Mouse (Mus musculus) heart, embryonic 11.5 days (tissue): Measurements from ENCODE around the gene Cdc37. TPM values are rescaled to one million over a fixed set of nuclear protein-coding genes. Genes with fewer than 3 reads are reported as not detected.
A peak's percentile ranks its signal among the peaks of the same experiment; 100 is the strongest.

Experiments
- ATAC-seq: fragments of 200-750 bp; cut with Nextera tagmentation; replicated peaks from 2 replicates; pipeline ENCODE4 v1.8.0; 2017; ENCODE audit warnings: moderate library complexity; ENCODE audit not compliant: insufficient number of reproducible peaks, low FRiP score, low TSS enrichment
- H3K27ac ChIP-seq: fragments of 300-500 bp; sonication (generic); 2 replicates; pipeline ENCODE4 v1.5.1; 2014; ENCODE audit warnings: mild to moderate bottlenecking, low read depth, low read length
- H3K27me3 ChIP-seq: fragments of 300-500 bp; sonication (generic); 2 replicates; pipeline ENCODE4 v1.6.1; 2014; ENCODE audit warnings: mild to moderate bottlenecking, low read length, mixed read lengths; ENCODE audit not compliant: control insufficient read depth, insufficient read depth
- H3K36me3 ChIP-seq: fragments of 300-500 bp; sonication (generic); 2 replicates; pipeline ENCODE4 v1.6.1; 2014; ENCODE audit warnings: mild to moderate bottlenecking, low read length, moderate library complexity, mixed read lengths; ENCODE audit not compliant: control insufficient read depth, insufficient read depth
- H3K4me1 ChIP-seq: fragments of 300-500 bp; sonication (generic); 2 replicates; pipeline ENCODE4 v1.6.1; 2014; ENCODE audit warnings: low read length; ENCODE audit not compliant: control insufficient read depth, insufficient read depth
- H3K4me2 ChIP-seq: fragments of 300-500 bp; sonication (generic); 2 replicates; pipeline ENCODE4 v1.6.1; 2014; ENCODE audit warnings: mild to moderate bottlenecking, moderate library complexity
- H3K4me3 ChIP-seq: fragments of 300-500 bp; sonication (generic); 2 replicates; pipeline ENCODE4 v1.5.1; 2014; ENCODE audit warnings: low read depth, low read length
- H3K9ac ChIP-seq: fragments of 300-500 bp; sonication (generic); 2 replicates; pipeline ENCODE4 v1.6.1; 2014; ENCODE audit warnings: mild to moderate bottlenecking, low read depth, low read length, moderate library complexity
- H3K9me3 ChIP-seq: fragments of 300-500 bp; sonication (generic); replicated peaks from 2 replicates; pipeline ENCODE4 v1.6.1; 2016; ENCODE audit warnings: low read length; ENCODE audit not compliant: control insufficient read depth
- WGBS: fragments of 180-500 bp; shearing (Covaris S2); extraction: QIAGEN DNeasy Blood & Tissue Kit; methylation state at CpG from one replicate; pipeline ENCODE4 v1.1.7; 2014; ENCODE audit not compliant: insufficient replicate concordance; 5-methylcytosine and 5-hydroxymethylcytosine counted together
- polyA plus RNA-seq: library from polyadenylated mRNA; unstranded; fragments of >200 nt; fragmentation: Nextera tagmentation; extraction: Ambion mirVana; gene quantifications from 2 replicates; pipeline ENCODE4 v1.2.1, GENCODE M21; 2014

Gene Cdc37
- polyA plus RNA-seq, 1 experiment from 2014 or later: 254 TPM

DNA sequence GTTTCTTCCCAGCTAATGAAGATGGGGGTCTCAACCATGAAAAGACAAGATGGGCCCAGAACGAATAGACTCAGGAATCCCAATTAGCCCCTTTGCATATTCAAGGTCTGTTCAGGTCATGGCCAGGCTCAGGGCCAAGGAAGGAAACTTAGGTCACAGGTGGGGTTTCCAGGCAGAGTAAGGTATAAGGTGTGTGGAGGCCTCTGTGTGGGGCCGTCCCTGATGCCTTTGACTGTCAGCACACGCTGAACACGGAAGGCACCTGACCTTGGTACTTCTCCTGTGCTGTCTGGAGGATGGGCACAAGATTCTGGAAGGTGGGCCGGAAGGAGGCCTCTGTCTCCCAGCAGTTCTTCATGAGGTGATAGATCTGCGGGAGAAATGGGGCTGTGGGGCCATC, 45.0 kb downstream of the Cdc37 start:
- Histone ChIP-seq H3K9ac (no peak overlapping the region), H3K27me3 (no peaks in the 10 kb centered on the region), H3K27ac (no peak overlapping the region), H3K36me3 (0 out of 2 replicates have a peak, but pooled peaks cover 2% of the 10 kb centered on the region), H3K4me2 (no peak overlapping the region), H3K4me3 (no peak overlapping the region), H3K4me1 (0 out of 2 replicates have a peak, but pooled peaks cover 3% of the 10 kb centered on the region), H3K9me3 (no peaks in the 10 kb centered on the region)
- WGBS: 82% methylated on average over 6 of the region's 6 CpGs
- no peak for ATAC-seq

DNA sequence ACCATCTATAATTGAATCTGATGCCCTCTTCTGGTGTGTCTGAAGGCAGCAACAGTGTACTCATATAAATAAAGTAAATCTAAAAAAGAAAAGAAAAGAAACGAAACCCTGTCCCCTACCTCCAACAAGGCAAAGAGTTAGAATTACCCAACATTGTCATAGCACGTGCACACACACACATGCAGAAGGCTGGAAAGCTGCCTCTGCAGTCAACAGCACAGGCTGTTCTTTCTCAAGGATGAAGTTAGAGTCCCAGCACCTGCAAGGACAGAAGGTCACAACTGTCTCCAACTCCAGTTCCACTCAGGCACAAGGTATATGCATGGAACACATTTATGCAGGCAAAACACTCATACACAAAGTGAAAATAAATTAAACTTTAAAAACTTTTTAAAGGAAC, 47.7 kb downstream of the Cdc37 start:
- no peak overlapping the region for H3K4me3 ChIP-seq
- no peaks in the 10 kb centered on the region for H3K36me3 ChIP-seq
- H3K4me1 ChIP-seq: 0 out of 2 replicates have a peak, but pooled peaks cover 3% of the 10 kb centered on the region
- ATAC-seq: no peak
- H3K9me3 ChIP-seq: no peaks in the 10 kb centered on the region
- 84% methylated on average over 2 of the region's 2 CpGs for WGBS
- no peak overlapping the region for H3K4me2 ChIP-seq
- H3K9ac ChIP-seq: no peak overlapping the region
- no peaks in the 10 kb centered on the region for H3K27me3 ChIP-seq
- no peak overlapping the region for H3K27ac ChIP-seq

DNA sequence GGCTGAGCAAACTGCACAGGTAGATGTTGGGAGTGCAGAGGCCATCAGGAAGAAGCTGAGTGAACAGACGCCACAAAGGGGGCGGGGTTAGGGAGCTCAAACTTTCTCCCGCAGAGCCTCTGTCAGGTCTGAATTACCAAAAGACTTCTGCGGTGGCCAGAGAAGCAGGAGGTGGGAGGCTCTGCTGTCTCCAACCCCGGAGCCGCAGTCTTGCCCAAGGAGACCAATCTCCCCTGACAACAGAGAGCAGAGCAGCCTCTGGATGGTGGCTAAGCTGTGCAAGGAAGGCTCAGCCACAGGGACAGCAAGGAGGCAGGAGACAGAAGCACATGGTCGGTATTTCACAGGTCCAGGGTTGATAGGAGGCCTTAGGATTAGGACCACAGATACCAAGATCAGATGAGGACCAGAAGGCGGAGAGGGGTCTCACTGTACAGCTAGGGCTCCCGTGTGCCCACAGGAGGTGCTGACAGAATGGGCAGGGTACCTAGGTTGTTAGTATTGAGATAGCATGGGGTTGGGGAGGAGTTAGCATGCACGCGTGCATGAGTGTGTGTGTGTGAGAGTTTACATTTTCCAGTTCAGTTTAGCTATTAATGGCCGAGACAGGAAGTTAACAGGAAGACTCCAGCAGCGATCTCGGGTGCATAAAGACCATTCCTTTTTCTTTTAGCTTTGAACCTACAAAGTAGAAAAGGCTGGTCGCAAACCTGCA, 49.2 kb downstream of the Cdc37 start:
- H3K4me2 ChIP-seq: no peak overlapping the region
- no peak for ATAC-seq
- H3K27ac ChIP-seq: no peak overlapping the region
- WGBS: 48% methylated on average over 15 of the region's 15 CpGs
- H3K9me3 ChIP-seq: no peaks in the 10 kb centered on the region
- no peak overlapping the region for H3K9ac ChIP-seq
- no peak overlapping the region for H3K4me3 ChIP-seq
- H3K4me1 ChIP-seq: 0 out of 2 replicates have a peak, but pooled peaks cover 3% of the 10 kb centered on the region
- no peaks in the 10 kb centered on the region for H3K27me3 ChIP-seq
- no peaks in the 10 kb centered on the region for H3K36me3 ChIP-seq

DNA sequence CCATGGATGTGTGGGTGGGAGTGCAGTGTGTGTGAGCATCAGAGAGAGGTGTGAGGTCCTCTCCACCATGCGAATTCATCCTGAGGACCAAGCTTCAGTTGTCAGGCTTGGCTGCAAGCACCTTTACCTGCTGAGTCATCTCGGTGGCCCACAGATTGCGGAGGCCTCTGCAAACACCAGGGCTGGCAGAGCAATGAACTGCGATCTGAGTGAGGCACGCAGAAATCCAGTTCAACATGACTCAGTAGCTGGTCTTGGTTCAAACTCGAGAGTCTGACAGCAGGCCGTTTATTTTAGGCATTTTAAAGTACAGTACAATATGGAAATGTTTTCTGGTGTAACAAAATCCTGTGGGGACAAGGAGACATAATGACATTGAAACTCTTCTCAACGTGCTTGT, 52.0 kb downstream of the Cdc37 start:
- WGBS: 58% methylated on average over 8 of the region's 8 CpGs
- Histone ChIP-seq H3K27ac (no peak overlapping the region), H3K4me3 (no peak overlapping the region), H3K36me3 (no peaks in the 10 kb centered on the region), H3K9me3 (no peaks in the 10 kb centered on the region), H3K9ac (no peak overlapping the region), H3K4me1 (0 out of 2 replicates have a peak, but pooled peaks cover 3% of the 10 kb centered on the region), H3K4me2 (no peak overlapping the region), H3K27me3 (no peaks in the 10 kb centered on the region)
- ATAC-seq: no peak

DNA sequence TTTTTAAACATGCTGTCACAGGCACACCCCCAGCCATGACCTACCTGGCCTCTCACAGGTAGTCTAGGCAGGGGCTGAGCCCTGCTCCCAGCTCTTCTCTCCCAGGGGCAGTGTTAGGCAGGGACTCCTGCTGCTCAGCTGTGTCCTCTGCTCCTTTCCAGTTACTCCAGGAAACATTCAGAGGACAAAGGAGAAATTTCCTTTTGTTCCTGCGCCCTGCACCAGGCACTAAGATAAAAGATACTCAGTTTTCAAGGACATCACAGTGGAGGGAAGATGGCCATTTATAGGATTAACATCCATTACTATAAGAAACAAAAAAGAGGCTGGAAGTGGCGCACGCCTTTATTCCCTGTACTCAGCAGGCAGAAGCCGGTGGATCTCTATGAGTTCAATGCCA, 53.8 kb downstream of the Cdc37 start:
- Histone ChIP-seq H3K9ac (no peak overlapping the region), H3K27ac (no peak overlapping the region), H3K4me1 (peaks cover 3% of the 10 kb centered on the region; the same call in 1 of the 2 replicates), H3K27me3 (no peaks in the 10 kb centered on the region), H3K36me3 (no peaks in the 10 kb centered on the region), H3K4me2 (no peak overlapping the region), H3K9me3 (no peaks in the 10 kb centered on the region), H3K4me3 (no peak overlapping the region)
- no peak for ATAC-seq
- WGBS: 97% methylated on average over 4 of the region's 4 CpGs

DNA sequence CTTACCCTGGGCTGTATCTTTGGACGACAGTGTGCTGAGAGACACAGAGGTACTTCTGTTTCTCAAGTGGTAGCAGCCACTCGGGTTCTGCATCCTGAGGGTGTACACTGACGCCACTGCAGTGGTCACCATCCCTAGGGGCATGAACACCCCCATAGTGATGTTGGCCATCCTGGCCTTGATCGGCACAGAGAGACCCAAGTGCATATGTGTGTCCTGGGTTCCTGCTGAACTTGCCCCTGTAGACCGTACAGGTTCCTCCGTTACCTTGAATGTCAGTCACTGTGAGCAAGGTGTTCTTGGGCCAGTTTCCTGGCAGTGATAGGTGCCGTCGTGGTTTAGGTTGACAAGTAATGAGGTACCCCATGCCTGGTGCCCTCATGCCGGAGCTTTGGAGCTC, 56.4 kb downstream of the Cdc37 start:
- H3K27me3 ChIP-seq: no peaks in the 10 kb centered on the region
- H3K4me1 ChIP-seq: peaks cover 14% of the 10 kb centered on the region
- no peak overlapping the region for H3K4me3 ChIP-seq
- no peak overlapping the region for H3K27ac ChIP-seq
- no peak for ATAC-seq
- peaks cover 9% of the 10 kb centered on the region for H3K36me3 ChIP-seq
- no peaks in the 10 kb centered on the region for H3K9me3 ChIP-seq
- 89% methylated on average over 9 of the region's 9 CpGs for WGBS
- no peak overlapping the region for H3K4me2 ChIP-seq
- no peak overlapping the region for H3K9ac ChIP-seq

DNA sequence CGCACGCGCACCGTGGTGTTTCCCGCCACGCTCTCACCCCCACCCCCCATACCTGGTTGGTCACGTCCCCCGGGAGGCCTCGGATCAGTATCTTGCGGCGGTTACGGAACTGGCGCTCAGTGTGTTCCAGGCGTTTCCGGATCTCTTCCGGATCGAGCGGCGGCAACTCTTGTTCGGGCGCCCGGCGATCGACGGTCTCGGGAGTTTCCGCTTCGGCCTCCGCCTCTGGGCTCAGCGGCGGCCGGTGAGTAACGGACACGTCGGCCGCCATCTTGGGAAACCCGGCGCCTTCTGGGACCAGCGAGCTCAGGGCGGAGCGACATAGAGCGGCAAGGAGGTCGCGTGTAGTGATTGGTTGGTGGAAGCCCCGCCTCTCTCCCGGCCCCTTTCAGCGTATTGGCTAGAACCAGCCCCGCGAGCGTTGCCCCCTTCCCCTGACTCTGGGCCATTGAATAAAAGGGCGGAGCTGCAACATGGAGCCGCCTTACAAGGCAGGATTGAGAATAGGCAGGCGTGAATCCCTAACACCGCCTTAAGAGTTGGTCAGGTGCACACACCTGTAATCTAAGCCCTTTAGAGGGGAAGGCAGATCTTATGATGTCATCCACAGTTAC, 58.0 kb downstream of the Cdc37 start, which contains the start of the genes Gm38431 and Raver1:
Gene Gm38431 (minus strand): TSS at position 291 of the 614 bp plus-strand sequence.
Gene Raver1 (minus strand): TSS at position 302 of the 614 bp plus-strand sequence.
- Histone ChIP-seq H3K4me1 (peaks cover 14% of the 10 kb centered on the region), H3K27ac (peak within 1 kb of the TSS; percentile 92), H3K4me2 (peak within 1 kb of the TSS; percentile 80), H3K27me3 (no peaks in the 10 kb centered on the region), H3K4me3 (peak within 1 kb of the TSS; percentile 81), H3K9me3 (no peaks in the 10 kb centered on the region), H3K9ac (peak within 1 kb of the TSS; percentile 92), H3K36me3 (peaks cover 11% of the 10 kb centered on the region)
- ATAC-seq: peak; percentile 99
- under 1% methylated on average over 54 of the region's 54 CpGs for WGBS

DNA sequence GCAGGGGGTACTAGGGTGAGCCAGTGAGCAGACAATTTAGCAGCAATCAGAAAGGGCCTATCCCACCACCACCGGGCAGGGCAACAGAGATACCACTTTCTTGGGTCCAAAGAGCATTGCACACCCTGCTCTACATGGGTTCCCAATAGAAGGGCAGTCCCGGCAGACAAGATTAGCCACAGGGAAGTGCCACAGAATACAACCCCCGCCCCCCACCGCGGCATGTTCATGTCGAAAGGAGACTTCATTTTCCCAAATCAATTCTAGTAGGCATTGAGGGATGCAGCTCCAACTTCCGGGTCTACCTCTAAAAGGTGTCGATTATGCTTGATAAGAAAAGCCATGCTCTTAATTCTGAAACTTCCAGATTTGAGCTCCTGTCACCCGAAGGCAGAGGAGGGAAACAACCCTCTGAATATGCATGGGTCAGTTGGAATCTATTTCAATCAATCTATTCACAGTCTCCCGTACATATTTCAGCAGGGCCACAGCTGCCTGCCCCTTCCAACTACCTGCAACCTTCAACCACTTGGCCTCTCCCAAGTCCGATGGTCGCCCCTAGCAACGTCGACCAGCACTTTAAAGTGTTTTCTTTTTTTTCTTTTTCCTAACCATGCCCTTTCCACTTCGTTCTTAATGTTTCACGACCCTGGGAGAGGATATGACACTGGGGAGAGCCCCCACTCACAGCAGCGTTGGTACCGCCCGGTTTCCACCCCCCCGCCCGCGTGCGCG, 58.6 kb downstream of the Cdc37 start:
- Histone ChIP-seq H3K27me3 (no peaks in the 10 kb centered on the region), H3K4me3 (peak overlapping the region; percentile 81), H3K27ac (peak overlapping the region; percentile 92), H3K9me3 (no peaks in the 10 kb centered on the region), H3K4me1 (peaks cover 14% of the 10 kb centered on the region), H3K36me3 (peaks cover 18% of the 10 kb centered on the region), H3K9ac (peak overlapping the region; percentile 92), H3K4me2 (peak overlapping the region; percentile 80)
- ATAC-seq: no peak
- WGBS: 3% methylated on average over 24 of the region's 24 CpGs
